Mouse (Mus musculus) small intestine, adult 2 months (tissue): ENCODE results near the gene Tarsl2.

Experiments used
- CTCF ChIP-seq: fragments of 200-500 bp; IDR thresholded peaks from 2 replicates; pipeline ENCODE4 v1.5.1; 2012; ENCODE audit warnings: low read depth, mild to moderate bottlenecking, control low read depth, inconsistent platforms, low read length, moderate library complexity, mixed read lengths; ENCODE audit not compliant: insufficient replicate concordance, insufficient read length; ENCODE audit errors: extremely low read depth
- POLR2A ChIP-seq: fragments of 200-500 bp; IDR thresholded peaks from 2 replicates; pipeline ENCODE4 v1.6.1; 2012; ENCODE audit warnings: low read depth, mild to moderate bottlenecking, control low read depth, inconsistent platforms, low read length, moderate library complexity

- TF ChIP-seq CTCF (no peak), POLR2A (no peak)
Observed at GRCm38 (mm10) chr7:65636356-65636880, 8.3 kb upstream of the Tarsl2 start.
